Mouse (Mus musculus) heart, embryonic 16.5 days (tissue): ENCODE results near the gene Olfr1270. TPM values are rescaled to one million over a fixed set of nuclear protein-coding genes. Genes with fewer than 3 reads are reported as not detected.
"Not testable (repeated sequence)": the region's sequence is repeated elsewhere in the genome, so short reads cannot be mapped to it uniquely, and the experiment has no call there.

Source experiments
- ATAC-seq: fragments of 200-750 bp; cut with Nextera tagmentation; replicated peaks from 2 replicates; pipeline ENCODE4 v1.8.0; 2017; ENCODE audit warnings: moderate number of reproducible peaks; ENCODE audit not compliant: insufficient read depth, low FRiP score; ENCODE audit errors: extremely low read depth
- H3K27ac ChIP-seq: fragments of 300-500 bp; sonication (generic); 2 replicates; pipeline ENCODE4 v1.5.1; 2014; ENCODE audit warnings: mild to moderate bottlenecking, low read length, control low read depth, moderate library complexity
- H3K27me3 ChIP-seq: fragments of 300-500 bp; sonication (generic); 2 replicates; pipeline ENCODE4 v1.6.1; 2014; ENCODE audit warnings: low read length, mixed read lengths; ENCODE audit not compliant: control insufficient read depth, insufficient read depth
- H3K36me3 ChIP-seq: fragments of 300-500 bp; sonication (generic); 2 replicates; pipeline ENCODE4 v1.6.1; 2014; ENCODE audit not compliant: control insufficient read depth, insufficient read depth
- H3K4me1 ChIP-seq: fragments of 300-500 bp; sonication (generic); 2 replicates; pipeline ENCODE4 v1.6.1; 2014; ENCODE audit warnings: low read length, mixed read lengths; ENCODE audit not compliant: control insufficient read depth, insufficient read depth
- H3K4me2 ChIP-seq: fragments of 300-500 bp; sonication (generic); 2 replicates; pipeline ENCODE4 v1.6.1; 2014; ENCODE audit warnings: low read depth, mild to moderate bottlenecking, control low read depth, low read length
- H3K4me3 ChIP-seq: fragments of 300-500 bp; sonication (generic); 2 replicates; pipeline ENCODE4 v1.5.1; 2014; ENCODE audit warnings: mild to moderate bottlenecking, control low read depth, low read length
- H3K9ac ChIP-seq: fragments of 300-500 bp; sonication (generic); 2 replicates; pipeline ENCODE4 v1.6.1; 2014; ENCODE audit warnings: low read length, control low read depth
- H3K9me3 ChIP-seq: fragments of 300-500 bp; sonication (generic); replicated peaks from 2 replicates; pipeline ENCODE4 v1.6.1; 2016; ENCODE audit warnings: low read length; ENCODE audit not compliant: control insufficient read depth
- WGBS: fragments of 180-500 bp; shearing (Covaris S2); extraction: QIAGEN DNeasy Blood & Tissue Kit; methylation state at CpG from one replicate; pipeline ENCODE4 v1.1.7; 2014; 5-methylcytosine and 5-hydroxymethylcytosine counted together
- polyA plus RNA-seq: library from polyadenylated mRNA; unstranded; fragments of >200 nt; fragmentation: Nextera tagmentation; extraction: Ambion mirVana; gene quantifications from 2 replicates; pipeline ENCODE4 v1.2.1, GENCODE M21; 2015

Olfr1270 gene
- not detected in 2 replicates for polyA plus RNA-seq

- ATAC-seq: no peak
- Histone ChIP-seq H3K9ac (no peak within 1 kb of the TSS), H3K4me2 (no peak within 1 kb of the TSS), H3K36me3 (no peaks in the 10 kb centered on the region), H3K27me3 (no peaks in the 10 kb centered on the region), H3K4me3 (no peak within 1 kb of the TSS), H3K9me3 (no peaks in the 10 kb centered on the region), H3K27ac (no peak within 1 kb of the TSS), H3K4me1 (no peaks in the 10 kb centered on the region)
- 85% methylated on average over 3 of the region's 3 CpGs for WGBS
Measured at GRCm38 (mm10) chr2:90152991-90153390, at the start of gene Olfr1270. TSS of gene Olfr1270 (minus strand) at chr2:90153091.

- not testable (repeated sequence) for H3K27ac ChIP-seq, H3K27me3 ChIP-seq, H3K36me3 ChIP-seq, H3K4me3 ChIP-seq, ATAC-seq, H3K9me3 ChIP-seq, H3K4me2 ChIP-seq, H3K9ac ChIP-seq, H3K4me1 ChIP-seq
- no CpG with 5 or more reads among the region's 4 CpGs for WGBS
Measured at GRCm38 (mm10) chr2:90199606-90200005, 46.7 kb upstream of the Olfr1270 start.

GRCm38 (mm10) chr2:90195285-90195684 is 42.4 kb upstream of the Olfr1270 start:
- ATAC-seq, H3K4me1 ChIP-seq, H3K4me2 ChIP-seq, H3K4me3 ChIP-seq, H3K27me3 ChIP-seq, H3K9me3 ChIP-seq, H3K27ac ChIP-seq, H3K36me3 ChIP-seq, H3K9ac ChIP-seq: not testable (repeated sequence)
- no CpG with 5 or more reads among the region's 6 CpGs for WGBS

GRCm38 (mm10) chr2:90194750-90195149 is 41.9 kb upstream of the Olfr1270 start:
- WGBS: no CpG with 5 or more reads among the region's 3 CpGs
- ATAC-seq: not testable (repeated sequence)

GRCm38 (mm10) chr2:90187082-90187481 is 34.2 kb upstream of the Olfr1270 start:
- H3K9ac ChIP-seq, H3K27ac ChIP-seq, ATAC-seq, H3K36me3 ChIP-seq, H3K9me3 ChIP-seq, H3K27me3 ChIP-seq, H3K4me2 ChIP-seq, H3K4me3 ChIP-seq, H3K4me1 ChIP-seq: not testable (repeated sequence)
- no CpG with 5 or more reads among the region's 5 CpGs for WGBS

More at GRCm38 (mm10) chr2:90194750-90195149, 41.9 kb upstream of the Olfr1270 start:
- not testable (repeated sequence) for H3K4me2 ChIP-seq, H3K27ac ChIP-seq, H3K9me3 ChIP-seq, H3K36me3 ChIP-seq, H3K27me3 ChIP-seq, H3K4me1 ChIP-seq, H3K9ac ChIP-seq, H3K4me3 ChIP-seq

GRCm38 (mm10) chr2:90186082-90186481 is 33.2 kb upstream of the Olfr1270 start:
- not testable (repeated sequence) for H3K27ac ChIP-seq, H3K4me3 ChIP-seq, H3K4me1 ChIP-seq, H3K4me2 ChIP-seq, ATAC-seq, H3K9me3 ChIP-seq, H3K36me3 ChIP-seq, H3K27me3 ChIP-seq, H3K9ac ChIP-seq
- WGBS: no CpG with 5 or more reads among the region's 4 CpGs

GRCm38 (mm10) chr2:90153916-90154315 is 1.0 kb upstream of the Olfr1270 start:
- Histone ChIP-seq H3K27ac (no peak overlapping the region), H3K4me2 (no peak overlapping the region), H3K9ac (no peak overlapping the region), H3K9me3 (no peaks in the 10 kb centered on the region), H3K4me3 (no peak overlapping the region), H3K27me3 (no peaks in the 10 kb centered on the region), H3K36me3 (no peaks in the 10 kb centered on the region), H3K4me1 (no peaks in the 10 kb centered on the region)
- ATAC-seq: no peak
- 80% methylated on average over 9 of the region's 9 CpGs for WGBS

GRCm38 (mm10) chr2:90142196-90142595 is 10.7 kb downstream of the Olfr1270 start, which contains the start of gene Olfr32:
TSS of gene Olfr32 (minus strand) at chr2:90142296.
- Histone ChIP-seq H3K9me3 (no peaks in the 10 kb centered on the region), H3K36me3 (no peaks in the 10 kb centered on the region), H3K4me3 (no peak within 1 kb of the TSS), H3K27me3 (no peaks in the 10 kb centered on the region), H3K4me1 (no peaks in the 10 kb centered on the region), H3K27ac (no peak within 1 kb of the TSS), H3K9ac (no peak within 1 kb of the TSS), H3K4me2 (no peak within 1 kb of the TSS)
- no peak for ATAC-seq

- 77% methylated on average over 1 of the region's 1 CpGs for WGBS
- H3K4me3 ChIP-seq: no peak within 1 kb of the TSS
- H3K4me1 ChIP-seq: no peaks in the 10 kb centered on the region
- H3K27ac ChIP-seq: no peak within 1 kb of the TSS
- no peak within 1 kb of the TSS for H3K9ac ChIP-seq
- no peaks in the 10 kb centered on the region for H3K9me3 ChIP-seq
- no peak within 1 kb of the TSS for H3K4me2 ChIP-seq
- no peak for ATAC-seq
- H3K27me3 ChIP-seq: no peaks in the 10 kb centered on the region
- H3K36me3 ChIP-seq: no peaks in the 10 kb centered on the region
Measured at GRCm38 (mm10) chr2:90121312-90121711, 31.6 kb downstream of the Olfr1270 start, which contains the start of gene Olfr1269. TSS of gene Olfr1269 (minus strand) at chr2:90121412.
